Mouse (Mus musculus): ENCODE data around the gene Cldn15. TPM values are rescaled to one million over a fixed set of nuclear protein-coding genes. Genes with fewer than 3 reads are reported as not detected.

The Cldn15 gene
- total RNA-seq, 2 experiments from 2014 or later, result 2.1 to 2.3 TPM

DNA sequence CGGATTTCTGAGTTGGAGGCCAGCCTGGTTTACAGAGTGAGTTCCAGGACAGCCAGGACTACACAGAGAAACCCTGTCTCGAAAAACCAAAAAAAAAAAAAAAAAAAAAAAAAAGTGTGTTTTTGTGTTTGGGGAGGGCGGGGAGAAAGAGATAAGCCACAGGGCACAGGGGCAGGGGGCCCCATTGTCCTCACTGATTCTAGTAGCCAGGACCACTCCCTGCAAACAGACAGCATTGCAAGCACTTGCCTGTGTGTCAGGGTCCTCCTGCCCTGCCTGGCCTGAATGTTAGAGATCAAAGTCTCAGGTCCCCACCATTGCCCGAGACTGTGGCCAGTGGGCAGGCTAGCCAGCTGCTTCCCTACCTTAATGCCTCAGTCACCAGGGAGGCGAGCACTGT is 33.0 kb downstream of the Cldn15 start:
- intact Hi-C loops (cut with DNase I), result no loop called here
- no peak for TF ChIP-seq CTCF (IDR thresholded peaks at IDR 0.05)
- no peak overlapping the region for H3K27ac ChIP-seq
- DNase-seq, result no peak
- no peak overlapping the region for H3K4me3 ChIP-seq

DNA sequence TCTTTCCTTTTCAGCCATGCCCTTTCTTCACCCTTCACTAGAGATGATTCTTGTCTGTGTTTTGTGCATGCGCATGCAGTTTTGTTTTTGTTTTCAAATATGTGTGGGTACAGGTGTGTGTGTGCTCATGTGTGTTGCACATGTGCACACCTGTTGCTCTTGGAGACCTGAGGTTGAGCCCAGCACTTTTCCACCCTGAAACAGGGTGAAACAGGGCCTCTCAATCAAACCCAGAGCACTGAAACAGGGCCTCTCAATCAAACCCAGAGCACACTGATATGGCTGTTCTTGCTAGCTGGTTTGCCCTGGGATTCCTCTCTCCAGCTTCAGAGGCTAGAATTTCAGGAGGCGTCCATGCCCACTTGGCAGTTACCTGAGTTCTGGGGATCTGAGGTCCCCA is 34.2 kb downstream of the Cldn15 start:
- TF ChIP-seq CTCF (IDR thresholded peaks at IDR 0.05), result no peak
- intact Hi-C loops (cut with DNase I), result no loop called here
- DNase-seq, result no peak
- Histone ChIP-seq H3K27ac (no peak overlapping the region), H3K4me3 (no peak overlapping the region)

DNA sequence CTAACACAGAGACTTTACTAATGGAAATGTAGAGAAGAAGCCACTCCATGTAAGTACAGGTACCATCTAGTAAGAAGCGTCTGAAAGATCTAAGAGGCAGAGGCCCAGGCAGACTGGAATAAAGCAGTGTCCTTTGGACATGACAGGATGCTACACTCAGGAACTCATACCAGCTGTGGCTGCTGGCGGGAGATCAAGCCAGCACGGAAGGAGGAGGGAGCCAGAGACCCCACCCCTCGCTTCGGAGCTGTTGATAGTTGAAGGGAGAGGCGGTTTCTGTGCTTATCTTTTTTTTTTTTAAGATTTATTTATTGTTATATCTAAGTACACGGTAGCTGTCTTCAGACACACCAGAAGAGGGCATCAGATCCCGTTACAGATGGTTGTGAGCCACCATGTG is 40.9 kb downstream of the Cldn15 start:
- H3K4me3 ChIP-seq, result no peak overlapping the region
- intact Hi-C loops (cut with DNase I), result no loop called here
- DNase-seq, result no peak
- TF ChIP-seq CTCF (IDR thresholded peaks at IDR 0.05), result no peak
- no peak overlapping the region for H3K27ac ChIP-seq

DNA sequence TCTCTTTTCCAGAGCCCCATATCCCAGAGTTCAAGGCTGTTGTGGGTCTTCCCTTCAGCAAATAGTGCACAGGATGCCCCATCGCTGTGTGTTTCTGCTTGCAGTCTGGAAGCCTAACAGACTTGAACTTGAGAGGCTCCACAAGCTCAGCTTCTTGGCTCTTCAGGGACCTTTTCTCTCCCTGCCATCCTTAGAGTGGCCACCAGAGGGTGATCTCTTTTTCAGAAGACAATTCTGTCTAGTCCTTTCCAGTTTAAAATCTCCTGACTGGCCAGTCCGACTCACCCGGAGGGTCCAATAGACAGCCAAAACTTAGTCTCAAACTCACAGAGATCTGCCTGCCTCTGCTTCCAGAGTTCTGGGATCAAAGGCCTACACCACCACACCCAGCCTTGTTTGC is 43.6 kb downstream of the Cldn15 start:
- intact Hi-C loops (cut with DNase I), result no loop called here
- TF ChIP-seq CTCF (IDR thresholded peaks at IDR 0.05), result peak; percentile 71
- Histone ChIP-seq H3K4me3 (no peak overlapping the region), H3K27ac (no peak overlapping the region)
- DNase-seq, result no peak

GRCm38 (mm10) chr5:137012401-137012950 is 46.1 kb downstream of the Cldn15 start:
- no peak for TF ChIP-seq CTCF (IDR thresholded peaks at IDR 0.05)
- H3K4me3 ChIP-seq, result no peak overlapping the region
- H3K27ac ChIP-seq, result no peak overlapping the region
- DNase-seq, result no peak
- intact Hi-C loops (cut with DNase I), result no loop called here

DNA sequence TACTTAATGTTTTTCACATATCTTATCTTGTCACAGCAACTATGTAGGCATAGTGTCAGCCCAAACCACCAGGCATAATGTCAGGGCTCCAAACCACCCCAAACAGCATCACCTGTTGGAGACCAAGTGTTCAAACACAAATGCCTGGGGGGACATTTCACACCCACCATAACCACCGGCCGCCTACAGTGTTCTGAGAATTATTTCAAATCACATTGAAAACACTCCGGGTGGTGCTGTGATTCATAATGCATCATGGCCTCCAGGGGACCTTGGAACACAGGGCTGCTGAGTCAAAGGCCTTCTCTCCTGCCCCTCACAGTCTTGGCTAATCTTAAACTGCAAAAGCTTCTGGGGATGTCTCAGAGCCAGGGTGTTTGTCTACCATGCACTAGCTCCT is 49.5 kb downstream of the Cldn15 start:
- TF ChIP-seq CTCF (IDR thresholded peaks at IDR 0.05), result no peak
- DNase-seq, result no peak
- intact Hi-C loops (cut with DNase I), result no loop called here
- no peak overlapping the region for H3K27ac ChIP-seq
- no peak overlapping the region for H3K4me3 ChIP-seq

DNA sequence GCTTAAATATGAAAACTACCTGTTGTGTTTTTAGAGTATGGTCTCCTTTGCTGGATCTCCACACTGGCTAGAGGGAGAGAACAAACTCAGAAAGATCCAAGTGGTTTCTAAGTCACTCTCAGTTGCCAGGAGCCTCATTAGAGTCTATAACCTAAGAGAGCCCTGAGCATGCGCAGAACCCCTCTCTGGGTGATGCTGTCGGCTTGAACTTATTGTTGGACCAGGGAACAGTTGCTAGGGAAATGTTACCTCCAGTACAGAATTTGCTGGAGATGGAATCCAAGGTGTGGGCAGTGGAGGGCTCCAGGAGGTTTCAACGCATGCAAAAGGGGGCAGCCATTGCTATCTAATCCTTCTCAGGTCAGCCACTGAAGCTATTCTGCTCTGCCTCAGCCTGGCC is 57.9 kb downstream of the Cldn15 start:
- no peak overlapping the region for H3K4me3 ChIP-seq
- intact Hi-C loops (cut with DNase I), result no loop called here
- no peak for TF ChIP-seq CTCF (IDR thresholded peaks at IDR 0.05)

GRCm38 (mm10) chr5:137025132-137025531 is 58.7 kb downstream of the Cldn15 start:
- DNase-seq, result peak; percentile 82
- H3K27ac ChIP-seq, result no peak overlapping the region
- intact Hi-C loops (cut with DNase I), result loop anchor here (1.0 kb wide), 1 partner anchor 81 kb away; no protein-coding TSS in a partner anchor
- no peak overlapping the region for H3K4me3 ChIP-seq
- peak; percentile 98; the same call in 1 of the 2 replicates for TF ChIP-seq CTCF (IDR thresholded peaks at IDR 0.05)

More for the DNA sequence above, 57.9 kb downstream of the Cldn15 start:
- DNase-seq, result no peak
- no peak overlapping the region for H3K27ac ChIP-seq

Small RNA genes within 50 kb of the gene (microRNA-seq; reads per million reads assigned to microRNA genes)
- 9.4 reads per million, percentile 6 among the genes with 10 or more reads in this experiment for gene Mir702

Other genes starting within 250 kb of the Cldn15 start
- gene Col26a1, start 83.4 kb upstream of the Cldn15 start, total RNA-seq (2021), result 1 to 10 TPM; 1.4 to 2.1 TPM
- gene Ift22, start 58.5 kb upstream of the Cldn15 start, total RNA-seq (2021), result 1 to 10 TPM; 5.4 to 5.8 TPM
- gene Fis1, start 13.3 kb upstream of the Cldn15 start, total RNA-seq (2021), result 100 to 1,000 TPM; 179 to 181 TPM
- 10 to 100 TPM; 15.2 to 20.6 TPM for gene Plod3, start 20.4 kb downstream of the Cldn15 start, total RNA-seq (2021)
- gene Znhit1, start 21.4 kb downstream of the Cldn15 start, total RNA-seq (2021), result 10 to 100 TPM; 61.2 to 79.6 TPM
- not detected for gene Vgf, start 59.8 kb downstream of the Cldn15 start, total RNA-seq (2021)
- 10 to 100 TPM; 12.4 to 19.2 TPM for gene Ap1s1, start 79.5 kb downstream of the Cldn15 start, total RNA-seq (2021)
- gene Serpine1, start 105.7 kb downstream of the Cldn15 start, total RNA-seq (2021), result 1 to 10 TPM; 2.5 to 2.8 TPM
- gene Trim56, start 149.6 kb downstream of the Cldn15 start, total RNA-seq (2021), result 1 to 10 TPM; 7.5 to 9.3 TPM
- not detected for gene Muc3, start 182.7 kb downstream of the Cldn15 start, total RNA-seq (2021)
- under 1 TPM; 0.13 to 0.28 TPM for gene Muc3a, start 245.8 kb downstream of the Cldn15 start, total RNA-seq (2021)

All from gastrocnemius, adult 2 months (tissue).